Mouse (Mus musculus): ENCODE data around the gene Eif3k.

- TF ChIP-seq GATA1 (IDR thresholded peaks at IDR 0.05; ENCODE audit: low read length): no peak
- no peak for TF ChIP-seq TAL1 (IDR thresholded peaks at IDR 0.05; ENCODE audit: low read length)
Observed at GRCm38 (mm10) chr7:28936787-28937186, 44.9 kb downstream of the Eif3k start.
